Comparison of ENCODE assay signal across 8 mouse cellular contexts in the genomic region with DNA sequence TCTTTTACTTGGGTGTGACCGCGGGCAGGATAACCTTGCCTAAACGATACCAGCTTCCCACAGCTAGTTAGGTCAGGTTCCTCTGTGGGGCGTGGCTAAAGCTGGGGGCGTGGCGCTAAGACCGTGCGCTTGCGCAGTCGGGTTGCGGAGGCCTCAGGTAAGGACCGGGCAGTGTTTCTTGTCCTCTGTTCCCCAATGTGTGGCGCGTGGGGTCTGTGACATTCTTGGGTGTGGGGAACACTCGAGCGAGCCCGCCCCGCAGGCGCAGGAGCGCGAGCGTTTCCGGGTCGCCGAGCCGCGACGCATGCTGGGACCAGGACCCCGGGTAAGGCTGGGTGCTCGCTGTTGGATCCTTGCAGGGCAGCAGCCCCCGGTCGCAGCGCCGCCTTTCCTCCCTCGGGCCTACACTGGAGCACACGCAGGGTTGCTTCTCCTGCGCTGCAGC. TPM values are rescaled to one million over a fixed set of nuclear protein-coding genes. Genes with fewer than 3 reads are reported as not detected.
DNase-seq lines count a peak whose midpoint lies in the region; ATAC-seq and TF ChIP-seq lines count a peak whose summit lies in the region.

A gene (plus strand): TSS at position 132 of the 445 bp plus-strand sequence.

- 0% methylated on average over 37 of the region's 37 CpGs for WGBS in heart, embryonic 12.5 days
- WGBS in kidney, postnatal 0 days, result under 1% methylated on average over 37 of the region's 37 CpGs
- WGBS in liver, embryonic 11.5 days, result 1% methylated on average over 37 of the region's 37 CpGs
- WGBS in stomach, embryonic 14.5 days, result under 1% methylated on average over 37 of the region's 37 CpGs

- no peaks in the 10 kb centered on the region for H3K27me3 ChIP-seq in C2C12 (ENCODE audit: control insufficient read depth, insufficient read depth, insufficient read length)
- no peaks in the 10 kb centered on the region for H3K27me3 ChIP-seq in erythroblast, embryonic 14.5 days (ENCODE audit: control insufficient read depth)
- H3K27me3 ChIP-seq in heart, embryonic 12.5 days (replicated peaks), result no peaks in the 10 kb centered on the region
- H3K27me3 ChIP-seq in kidney, postnatal 0 days (ENCODE audit: insufficient read depth, low read length), result no peaks in the 10 kb centered on the region
- no peaks in the 10 kb centered on the region for H3K27me3 ChIP-seq in liver, embryonic 11.5 days (replicated peaks; ENCODE audit: control insufficient read depth, insufficient read depth, low read length)
- no peaks in the 10 kb centered on the region for H3K27me3 ChIP-seq in stomach, embryonic 14.5 days (ENCODE audit: control insufficient read depth, insufficient read depth, low read length)

- DNase-seq in brain, embryonic 14.5 days (ENCODE audit: low read depth), result peak; percentile 96
- peak; percentile 82 for DNase-seq in kidney, postnatal 0 days (ENCODE audit: low spot score)
- DNase-seq in liver, embryonic 11.5 days (ENCODE audit: low spot score), result peak; percentile 90
- DNase-seq in naive thymus-derived CD4-positive, alpha-beta T cell, adult 2 months (ENCODE audit: low read depth), result peak; percentile 94

- TF ChIP-seq CTCF in C2C12 (IDR thresholded peaks at IDR 0.05; ENCODE audit: control insufficient read depth, insufficient read depth, insufficient read length), result no peak
- no peak for TF ChIP-seq CTCF in brain, embryonic 14.5 days (IDR thresholded peaks at IDR 0.05; ENCODE audit: borderline replicate concordance, extremely low read depth, insufficient read depth, insufficient read length)
- peak; percentile 8; the same call in 1 of the 2 replicates for TF ChIP-seq CTCF in kidney, postnatal 0 days (IDR thresholded peaks at IDR 0.05; ENCODE audit: low read depth)

- peak within 1 kb of the TSS; percentile 39 for H3K4me3 ChIP-seq in C2C12 (ENCODE audit: insufficient read depth, poor library complexity, severe bottlenecking)
- peak within 1 kb of the TSS; percentile 86 for H3K4me3 ChIP-seq in erythroblast, embryonic 14.5 days (replicated peaks)
- H3K4me3 ChIP-seq in heart, embryonic 12.5 days, result peak within 1 kb of the TSS; percentile 76
- peak within 1 kb of the TSS; percentile 59 for H3K4me3 ChIP-seq in kidney, postnatal 0 days (replicated peaks; ENCODE audit: low read depth, low read length)
- H3K4me3 ChIP-seq in liver, embryonic 11.5 days (ENCODE audit: low read depth, low read length), result peak within 1 kb of the TSS; percentile 62
- H3K4me3 ChIP-seq in stomach, embryonic 14.5 days (ENCODE audit: low read depth, low read length), result peak within 1 kb of the TSS; percentile 57

- peak within 1 kb of the TSS; percentile 84 for H3K4me2 ChIP-seq in heart, embryonic 12.5 days
- H3K4me2 ChIP-seq in kidney, postnatal 0 days (ENCODE audit: low read length), result peak within 1 kb of the TSS; percentile 75
- H3K4me2 ChIP-seq in liver, embryonic 11.5 days, result peak within 1 kb of the TSS; percentile 66
- H3K4me2 ChIP-seq in stomach, embryonic 14.5 days (replicated peaks; ENCODE audit: low read depth, low read length), result peak within 1 kb of the TSS; percentile 65

- H3K4me1 ChIP-seq in erythroblast, embryonic 14.5 days (ENCODE audit: control insufficient read depth), result peaks cover 23% of the 10 kb centered on the region
- peaks cover 6% of the 10 kb centered on the region for H3K4me1 ChIP-seq in heart, embryonic 12.5 days (replicated peaks)
- peaks cover 5% of the 10 kb centered on the region; the same call in 1 of the 2 replicates for H3K4me1 ChIP-seq in kidney, postnatal 0 days (replicated peaks; ENCODE audit: insufficient read depth, low read length)
- peaks cover 10% of the 10 kb centered on the region; the same call in 1 of the 2 replicates for H3K4me1 ChIP-seq in liver, embryonic 11.5 days (replicated peaks; ENCODE audit: control insufficient read depth, insufficient read depth, low read length)
- peaks cover 11% of the 10 kb centered on the region; the same call in 1 of the 2 replicates for H3K4me1 ChIP-seq in stomach, embryonic 14.5 days (ENCODE audit: control insufficient read depth, insufficient read depth, low read length)

- H3ac ChIP-seq in C2C12 (ENCODE audit: control insufficient read depth, insufficient read length, low read depth), result peak within 1 kb of the TSS; percentile 69

- peak within 1 kb of the TSS; percentile 85 for H3K27ac ChIP-seq in heart, embryonic 12.5 days (ENCODE audit: poor library complexity, severe bottlenecking)
- peak within 1 kb of the TSS; percentile 89 for H3K27ac ChIP-seq in kidney, postnatal 0 days
- H3K27ac ChIP-seq in liver, embryonic 11.5 days (ENCODE audit: low read depth, low read length), result peak within 1 kb of the TSS; percentile 66
- peak within 1 kb of the TSS; percentile 74 for H3K27ac ChIP-seq in stomach, embryonic 14.5 days (ENCODE audit: low read length)

- no peaks in the 10 kb centered on the region for H3K9me3 ChIP-seq in erythroblast, embryonic 14.5 days (ENCODE audit: control insufficient read depth, low read length)
- H3K9me3 ChIP-seq in heart, embryonic 12.5 days (replicated peaks), result no peaks in the 10 kb centered on the region
- H3K9me3 ChIP-seq in kidney, postnatal 0 days (replicated peaks; ENCODE audit: low read length), result no peaks in the 10 kb centered on the region
- H3K9me3 ChIP-seq in liver, embryonic 11.5 days (ENCODE audit: control insufficient read depth, low read length), result no peaks in the 10 kb centered on the region
- H3K9me3 ChIP-seq in stomach, embryonic 14.5 days (ENCODE audit: control insufficient read depth, low read depth, low read length), result no peaks in the 10 kb centered on the region

- H3K36me3 ChIP-seq in C2C12 (ENCODE audit: control insufficient read depth, insufficient read depth), result peaks cover 38% of the 10 kb centered on the region
- H3K36me3 ChIP-seq in erythroblast, embryonic 14.5 days (ENCODE audit: control insufficient read depth), result peaks cover 34% of the 10 kb centered on the region
- H3K36me3 ChIP-seq in heart, embryonic 12.5 days, result peaks cover 24% of the 10 kb centered on the region
- peaks cover 14% of the 10 kb centered on the region for H3K36me3 ChIP-seq in kidney, postnatal 0 days (ENCODE audit: insufficient read depth, low read length)
- H3K36me3 ChIP-seq in liver, embryonic 11.5 days (ENCODE audit: control insufficient read depth, insufficient read depth, low read length), result peaks cover 7% of the 10 kb centered on the region
- H3K36me3 ChIP-seq in stomach, embryonic 14.5 days (ENCODE audit: control insufficient read depth, insufficient read depth, low read length), result peaks cover 23% of the 10 kb centered on the region; the same call in 1 of the 2 replicates

- H3K79me3 ChIP-seq in C2C12 (ENCODE audit: low read depth), result no peaks in the 10 kb centered on the region

- peak within 1 kb of the TSS; percentile 83 for H3K9ac ChIP-seq in heart, embryonic 12.5 days
- H3K9ac ChIP-seq in kidney, postnatal 0 days (ENCODE audit: low read depth, low read length), result peak within 1 kb of the TSS; percentile 75
- peak within 1 kb of the TSS; percentile 64 for H3K9ac ChIP-seq in liver, embryonic 11.5 days (ENCODE audit: low read depth, low read length)
- peak within 1 kb of the TSS; percentile 57 for H3K9ac ChIP-seq in stomach, embryonic 14.5 days (replicated peaks; ENCODE audit: low read depth, low read length)

- peak; percentile 93 for ATAC-seq in heart, embryonic 12.5 days (ENCODE audit: insufficient number of reproducible peaks, low FRiP score)
- ATAC-seq in kidney, postnatal 0 days (replicated peaks; ENCODE audit: low FRiP score, low read depth), result peak; percentile 93
- peak; percentile 93 for ATAC-seq in liver, embryonic 11.5 days (replicated peaks; ENCODE audit: low FRiP score)
- ATAC-seq in stomach, embryonic 14.5 days (ENCODE audit: insufficient number of reproducible peaks, insufficient read depth, low FRiP score, low read depth), result peak; percentile 93

- TF ChIP-seq POLR2A in brain, embryonic 14.5 days (IDR thresholded peaks at IDR 0.05; ENCODE audit: borderline replicate concordance, extremely low read depth, insufficient read depth, insufficient read length, poor library complexity, severe bottlenecking), result peak; percentile 70

- H3K79me2 ChIP-seq in C2C12 (ENCODE audit: control insufficient read depth, insufficient read depth), result no peaks in the 10 kb centered on the region

TF ChIP-seq in C2C12, 6 proteins besides CTCF, POLR2A, EP300 and RAD21:
- TF ChIP-seq MAX (IDR thresholded peaks at IDR 0.05) (no peak), CEBPB (IDR thresholded peaks at IDR 0.05; ENCODE audit: low read depth) (no peak), MYOD1 (IDR thresholded peaks at IDR 0.05; ENCODE audit: control insufficient read depth, insufficient read length, low read depth) (no peak), MYOG (IDR thresholded peaks at IDR 0.05; ENCODE audit: control insufficient read depth, extremely low read depth, insufficient read length) (no peak), FOSL1 (IDR thresholded peaks at IDR 0.05; ENCODE audit: insufficient read depth, low read length, poor library complexity, severe bottlenecking) (no peak), USF1 (IDR thresholded peaks at IDR 0.05; ENCODE audit: low read depth) (no peak)

RNA-seq across cellular contexts. Expression of the gene that starts here (rescaled TPM):
- polyA plus RNA-seq in C2C12 (2012; fragmentation: generic; extraction: Trizol), result 25.6 TPM
- polyA plus RNA-seq in brain, embryonic 14.5 days (2012; rRNA removed), result 31.9 and 40.6 TPM in 2 replicates
- polyA plus RNA-seq in erythroblast, embryonic 14.5 days (2012), result not detected in 2 replicates
- 78.2 and 80.4 TPM in 2 replicates for polyA plus RNA-seq in heart, embryonic 12.5 days (2016; fragmentation: Nextera tagmentation; extraction: Ambion mirVana)
- polyA plus RNA-seq in kidney, postnatal 0 days (2015; fragmentation: Nextera tagmentation; extraction: Ambion mirVana), result 145 and 146 TPM in 2 replicates
- 80.6 and 95.3 TPM in 2 replicates for polyA plus RNA-seq in liver, embryonic 11.5 days (2014; fragmentation: Nextera tagmentation; extraction: Ambion mirVana)
- polyA plus RNA-seq in stomach, embryonic 14.5 days (2014; fragmentation: Nextera tagmentation; extraction: Ambion mirVana), result 113 and 122 TPM in 2 replicates

Comparison
In these comparisons a context has a peak if more than half of its experiments do, and no peak if none do; other contexts are left out.
1. Peak in every context shown above with its lines: DNase-seq, ATAC-seq, H3K4me3 ChIP-seq and H3K27ac ChIP-seq.
2. RNA of the gene that starts here (polyA plus RNA-seq): 145 to 146 TPM in kidney, postnatal 0 days, 113 to 122 TPM in stomach, embryonic 14.5 days, 80.6 to 95.3 TPM in liver, embryonic 11.5 days, 78.2 to 80.4 TPM in heart, embryonic 12.5 days, 31.9 to 40.6 TPM in brain, embryonic 14.5 days and 25.6 TPM in C2C12 (single experiment); not detected in erythroblast, embryonic 14.5 days; every median in the first group is over 10 times any median in the second.